Mouse (Mus musculus): ENCODE measurements around the gene Krtap7-1.

Gene Krtap7-1

GRCm38 (mm10) chr16:89508223-89508622 lies at the start of gene Krtap7-1:
Krtap7-1 (minus strand) TSS chr16:89508323.
- in situ Hi-C loops (cut with MboI, MseI): no loop called here

GRCm38 (mm10) chr16:89550298-89550697 lies 42.2 kb upstream of the Krtap7-1 start:
- in situ Hi-C loops (cut with MboI, MseI): no loop called here

GRCm38 (mm10) chr16:89538031-89538484 lies 29.9 kb upstream of the Krtap7-1 start:
- in situ Hi-C loops (cut with MboI, MseI): no loop called here

GRCm38 (mm10) chr16:89537349-89537748 lies 29.2 kb upstream of the Krtap7-1 start:
- in situ Hi-C loops (cut with MboI, MseI): no loop called here

GRCm38 (mm10) chr16:89530547-89530946 lies 22.4 kb upstream of the Krtap7-1 start:
- in situ Hi-C loops (cut with MboI, MseI): no loop called here

GRCm38 (mm10) chr16:89529846-89530245 lies 21.7 kb upstream of the Krtap7-1 start:
- in situ Hi-C loops (cut with MboI, MseI): no loop called here

- in situ Hi-C loops (cut with MboI, MseI): no loop called here
Observed at GRCm38 (mm10) chr16:89528380-89528779, 20.3 kb upstream of the Krtap7-1 start.

GRCm38 (mm10) chr16:89520996-89521395 lies 12.9 kb upstream of the Krtap7-1 start:
- in situ Hi-C loops (cut with MboI, MseI): no loop called here

- in situ Hi-C loops (cut with MboI, MseI): no loop called here
Observed at GRCm38 (mm10) chr16:89520555-89520954, 12.4 kb upstream of the Krtap7-1 start.

GRCm38 (mm10) chr16:89520091-89520490 lies 12.0 kb upstream of the Krtap7-1 start:
- in situ Hi-C loops (cut with MboI, MseI): no loop called here

- in situ Hi-C loops (cut with MboI, MseI): no loop called here
Observed at GRCm38 (mm10) chr16:89517635-89518034, 9.5 kb upstream of the Krtap7-1 start.

- in situ Hi-C loops (cut with MboI, MseI): no loop called here
Observed at GRCm38 (mm10) chr16:89513431-89513830, 5.3 kb upstream of the Krtap7-1 start.

GRCm38 (mm10) chr16:89503571-89503970 lies 4.6 kb downstream of the Krtap7-1 start:
- in situ Hi-C loops (cut with MboI, MseI): no loop called here

- in situ Hi-C loops (cut with MboI, MseI): no loop called here
Observed at GRCm38 (mm10) chr16:89501870-89502269, 6.3 kb downstream of the Krtap7-1 start.

GRCm38 (mm10) chr16:89497002-89497401 lies 11.1 kb downstream of the Krtap7-1 start:
- in situ Hi-C loops (cut with MboI, MseI): no loop called here

GRCm38 (mm10) chr16:89495394-89496153 lies 12.5 kb downstream of the Krtap7-1 start:
- in situ Hi-C loops (cut with MboI, MseI): no loop called here

- in situ Hi-C loops (cut with MboI, MseI): no loop called here
Observed at GRCm38 (mm10) chr16:89487852-89488251, 20.3 kb downstream of the Krtap7-1 start, which contains the start of gene Krtap8-1. Krtap8-1 (minus strand) TSS chr16:89487952.

- in situ Hi-C loops (cut with MboI, MseI): no loop called here
Observed at GRCm38 (mm10) chr16:89477679-89478314, 30.3 kb downstream of the Krtap7-1 start.

GRCm38 (mm10) chr16:89461189-89461588 lies 46.9 kb downstream of the Krtap7-1 start:
- in situ Hi-C loops (cut with MboI, MseI): no loop called here

Measured in T-helper 1 cell (primary cell).